Mouse (Mus musculus): ENCODE data around the gene Hormad2. TPM values are rescaled to one million over a fixed set of nuclear protein-coding genes. Genes with fewer than 3 reads are reported as not detected.

Gene Hormad2
- polyA plus RNA-seq, 1 experiment from 2014 or later = 0.10 TPM

DNA sequence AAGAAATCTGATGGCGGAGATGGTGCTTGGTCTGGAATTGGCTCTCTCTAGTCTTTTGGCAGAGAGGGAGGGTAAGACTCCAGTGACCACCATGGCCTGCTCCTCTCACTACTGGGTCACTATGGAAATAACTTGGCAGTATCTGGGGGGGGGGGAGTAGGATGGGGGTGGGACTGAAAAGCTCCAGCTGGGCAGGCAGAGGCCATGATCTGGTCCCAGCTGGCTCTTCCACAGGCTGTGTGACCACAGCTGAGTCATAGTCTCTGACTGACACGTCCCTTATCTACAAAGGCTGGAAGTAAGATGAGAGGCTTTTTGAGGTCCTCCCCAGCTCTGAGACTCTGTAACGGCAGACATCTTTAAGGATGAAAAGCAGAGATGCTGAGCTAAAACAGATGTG, 143.2 kb downstream of the Hormad2 start:
- H3K27ac ChIP-seq = no peak overlapping the region
- ATAC-seq = no peak
- WGBS = 79% methylated on average over 3 of the region's 3 CpGs

DNA sequence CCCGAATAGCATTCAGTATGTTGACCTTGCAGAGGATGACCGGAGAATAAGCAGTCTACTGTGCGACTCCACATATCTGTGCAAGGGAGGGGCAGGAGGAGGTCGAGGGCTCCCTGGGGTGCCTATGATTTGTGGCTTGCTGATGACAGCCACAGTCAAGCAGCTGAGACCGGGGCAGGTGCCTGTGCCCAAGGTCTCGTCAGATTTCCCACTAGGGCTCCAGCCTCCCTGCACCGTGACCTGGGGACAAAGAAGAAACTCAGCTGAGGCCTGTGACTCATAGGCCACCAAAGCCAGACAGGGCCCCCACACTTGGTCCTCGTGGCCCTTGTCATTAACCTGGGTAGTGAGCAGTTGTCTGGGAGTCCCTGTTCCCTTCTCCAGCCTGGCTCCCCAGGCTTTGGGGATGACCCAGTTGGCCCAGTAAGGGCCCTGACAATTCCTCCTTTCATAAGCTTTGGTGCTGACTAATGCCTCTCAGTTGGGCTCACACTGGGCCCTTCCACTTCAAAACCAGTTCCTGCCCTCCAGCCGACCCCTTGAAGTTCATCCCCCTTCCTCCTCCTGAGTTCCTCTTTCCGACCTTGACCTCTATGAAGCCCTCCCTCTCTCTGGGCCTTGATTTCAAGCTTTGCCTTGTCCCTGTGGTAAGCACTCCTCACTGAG, 144.2 kb downstream of the Hormad2 start:
- H3K4me2 ChIP-seq = no peak overlapping the region
- H3K27me3 ChIP-seq = peaks cover 3% of the 10 kb centered on the region; the same call in 1 of the 2 replicates
- no peak overlapping the region for H3K4me3 ChIP-seq
- ATAC-seq = no peak
- no peak overlapping the region for H3K9ac ChIP-seq
- H3K27ac ChIP-seq = no peak overlapping the region
- H3K36me3 ChIP-seq (ENCODE audit: poor library complexity, severe bottlenecking) = no peaks in the 10 kb centered on the region
- H3K4me1 ChIP-seq = 0 out of 2 replicates have a peak, but pooled peaks cover 7% of the 10 kb centered on the region
- no peaks in the 10 kb centered on the region for H3K9me3 ChIP-seq (replicated peaks)
- 81% methylated on average over 10 of the region's 10 CpGs for WGBS

More for the DNA sequence above, 143.2 kb downstream of the Hormad2 start:
- Histone ChIP-seq H3K4me2 (no peak overlapping the region), H3K4me3 (no peak overlapping the region), H3K4me1 (0 out of 2 replicates have a peak, but pooled peaks cover 7% of the 10 kb centered on the region), H3K9me3 (replicated peaks) (no peaks in the 10 kb centered on the region), H3K36me3 (ENCODE audit: poor library complexity, severe bottlenecking) (no peaks in the 10 kb centered on the region), H3K9ac (no peak overlapping the region), H3K27me3 (peaks cover 9% of the 10 kb centered on the region; the same call in 1 of the 2 replicates)

Other genes with a start within 250 kb of the Hormad2 start
- gene Castor1, start 222.9 kb downstream of the Hormad2 start, polyA plus RNA-seq (2015; fragmentation: Nextera tagmentation; extraction: Ambion mirVana) = 0.85 and 1.4 TPM in 2 replicates
- not detected in 2 replicates for gene Osm, start 204.7 kb downstream of the Hormad2 start, polyA plus RNA-seq (2015; fragmentation: Nextera tagmentation; extraction: Ambion mirVana)
- 0.04 TPM in 1 of 2 replicates, not detected in the other for gene Lif, start 183.5 kb downstream of the Hormad2 start, polyA plus RNA-seq (2015; fragmentation: Nextera tagmentation; extraction: Ambion mirVana)
- gene Mtmr3, start 153.8 kb upstream of the Hormad2 start, polyA plus RNA-seq (2015; fragmentation: Nextera tagmentation; extraction: Ambion mirVana) = 32.2 and 36.0 TPM in 2 replicates
- gene Gm11032, start 179.0 kb upstream of the Hormad2 start, polyA plus RNA-seq (2015; fragmentation: Nextera tagmentation; extraction: Ambion mirVana) = not detected in 2 replicates
- gene Ascc2, start 196.6 kb upstream of the Hormad2 start, polyA plus RNA-seq (2015; fragmentation: Nextera tagmentation; extraction: Ambion mirVana) = 25.2 and 27.3 TPM in 2 replicates

All from forebrain, embryonic 13.5 days (tissue).